Mouse (Mus musculus) kidney, postnatal 14 days (tissue): ENCODE measurements around the gene Clptm1.

Source experiments
- DNase-seq: peaks from one replicate; pipeline ENCODE4 v3.0.0; 2022; ENCODE audit warnings: mixed read lengths

The Clptm1 gene

DNA sequence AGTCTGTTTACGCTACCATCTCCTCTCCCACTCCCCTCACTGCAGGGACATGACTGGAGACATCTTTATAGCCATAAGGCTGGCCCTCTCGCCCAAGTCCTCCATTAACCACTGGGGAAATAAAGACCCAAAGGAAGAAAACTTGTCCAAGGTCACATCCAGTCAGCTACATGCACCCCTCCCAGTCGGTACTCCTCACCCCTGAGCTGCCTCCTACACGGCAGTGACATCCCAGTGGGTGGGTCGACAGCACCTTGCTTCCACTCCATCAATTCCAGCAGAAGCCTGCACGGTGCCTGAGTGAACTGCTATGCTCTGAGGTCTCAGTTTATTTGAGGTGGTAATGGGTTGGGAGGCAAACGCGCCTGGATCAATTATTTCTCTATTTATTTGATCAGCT is 893 bp downstream of the Clptm1 start:
- no peak for DNase-seq

DNA sequence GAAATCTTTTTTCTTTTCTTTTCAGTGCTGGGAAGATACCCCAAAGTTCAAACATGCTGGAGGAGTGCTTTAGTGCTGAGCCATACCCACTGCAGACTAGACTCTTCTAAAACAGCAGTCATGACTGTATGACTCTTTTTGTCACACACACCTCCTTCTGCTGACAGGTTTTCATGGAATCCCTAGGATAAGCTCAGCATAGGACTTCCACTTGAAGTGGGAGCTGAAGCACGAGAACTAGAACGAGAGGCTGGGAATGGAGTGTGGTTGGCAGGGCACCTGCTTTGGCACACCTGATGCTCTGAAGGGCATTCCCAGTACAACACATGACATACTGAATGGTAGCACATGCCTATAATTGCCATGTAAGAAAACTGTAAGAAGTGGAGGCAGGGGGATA is 12.2 kb downstream of the Clptm1 start:
- DNase-seq: no peak

- peak; percentile 41 for DNase-seq
These were observed 13.6 kb downstream of the Clptm1 start for GRCm38 (mm10) chr7:19651063-19651786.

DNA sequence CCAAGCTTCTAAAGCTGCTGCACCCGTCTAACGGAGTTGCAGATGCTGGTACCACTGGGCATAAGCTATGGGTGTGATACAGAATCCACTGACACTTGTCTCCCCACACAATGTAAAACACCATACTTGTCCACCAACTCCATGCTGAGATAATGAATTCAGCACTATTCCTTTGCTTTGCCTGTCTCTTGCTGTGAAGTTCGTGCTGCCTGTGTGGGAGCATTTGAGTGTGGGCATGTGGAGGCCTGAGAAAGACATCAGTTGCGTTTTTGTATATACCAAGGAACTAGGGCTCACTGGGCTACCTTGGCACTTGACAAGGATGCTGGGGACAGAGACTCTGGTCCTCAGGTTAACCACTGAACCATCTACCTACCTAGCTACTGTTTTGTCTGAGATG is 23.6 kb downstream of the Clptm1 start:
- no peak for DNase-seq

DNA sequence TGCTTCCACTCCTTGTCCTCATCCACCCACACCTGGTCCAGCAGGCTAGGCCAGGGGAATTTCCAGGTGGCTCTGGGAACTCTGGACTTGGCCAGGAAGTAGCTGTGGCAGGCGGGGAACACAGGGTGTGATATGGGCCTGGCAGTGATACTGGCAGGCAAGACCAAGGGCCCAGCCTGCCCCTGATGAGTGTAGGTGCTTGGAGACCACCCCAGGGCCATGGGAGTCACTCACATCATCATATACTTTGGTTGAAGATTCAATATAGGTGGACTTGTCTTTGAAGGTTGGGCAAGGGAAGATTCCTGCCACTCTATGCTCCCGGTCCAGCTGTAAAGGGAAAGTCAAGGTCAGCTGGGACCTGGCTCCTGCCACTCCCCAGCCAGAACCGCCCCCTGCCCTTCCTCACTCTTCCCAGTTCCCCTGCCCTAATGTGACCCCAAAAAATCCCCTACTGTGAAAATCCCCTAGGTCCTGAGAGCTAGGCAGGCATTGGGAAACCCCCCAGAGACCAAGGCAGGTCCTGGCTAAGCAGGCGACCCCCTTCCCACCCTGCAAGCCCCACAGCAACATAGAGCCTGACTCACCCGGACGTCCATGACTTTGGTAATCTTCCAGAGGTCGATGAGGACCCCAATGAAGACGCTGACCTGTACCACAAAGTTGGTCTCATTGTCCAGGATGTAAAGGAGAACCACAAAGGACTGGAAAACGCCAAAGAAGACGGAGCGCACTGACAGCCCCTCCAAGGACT is 29.6 kb downstream of the Clptm1 start:
- no peak for DNase-seq

GRCm38 (mm10) chr7:19634591-19634990 is 30.2 kb downstream of the Clptm1 start:
- no peak for DNase-seq

DNA sequence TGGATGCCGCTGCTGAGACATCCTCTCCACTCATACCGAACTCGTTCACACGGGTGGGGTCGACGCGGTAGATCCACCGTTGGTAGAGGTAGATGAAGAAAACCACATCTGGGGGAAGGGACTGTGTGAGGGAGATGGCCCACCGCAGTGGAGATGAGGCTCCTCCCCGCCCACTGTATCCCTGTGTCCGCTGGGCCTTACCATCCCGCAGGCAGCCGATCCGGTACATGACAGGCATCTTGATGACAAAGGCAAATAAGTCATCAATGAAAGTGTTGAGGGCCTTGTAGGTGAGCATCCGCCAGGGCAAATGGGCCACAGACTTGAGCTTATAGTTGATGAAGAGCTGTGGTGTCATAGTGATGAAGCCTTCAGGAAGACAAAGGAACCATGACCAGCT is 31.0 kb downstream of the Clptm1 start:
- DNase-seq: no peak

GRCm38 (mm10) chr7:19633197-19633596 is 31.6 kb downstream of the Clptm1 start:
- no peak for DNase-seq

- DNase-seq: no peak
These were observed 32.1 kb downstream of the Clptm1 start for GRCm38 (mm10) chr7:19632720-19633119.

GRCm38 (mm10) chr7:19632275-19632674 is 32.6 kb downstream of the Clptm1 start:
- no peak for DNase-seq

- DNase-seq: peak; percentile 94
These were observed 35.5 kb downstream of the Clptm1 start, which contains the start of gene Relb for GRCm38 (mm10) chr7:19629361-19629734. Relb (minus strand) TSS chr7:19629438.

- DNase-seq: peak; percentile 98
These were observed 36.1 kb downstream of the Clptm1 start for GRCm38 (mm10) chr7:19628536-19629360.

- DNase-seq: no peak
These were observed 36.7 kb downstream of the Clptm1 start for GRCm38 (mm10) chr7:19628192-19628535.

- DNase-seq: no peak
These were observed 37.1 kb downstream of the Clptm1 start for GRCm38 (mm10) chr7:19627721-19628120.

DNA sequence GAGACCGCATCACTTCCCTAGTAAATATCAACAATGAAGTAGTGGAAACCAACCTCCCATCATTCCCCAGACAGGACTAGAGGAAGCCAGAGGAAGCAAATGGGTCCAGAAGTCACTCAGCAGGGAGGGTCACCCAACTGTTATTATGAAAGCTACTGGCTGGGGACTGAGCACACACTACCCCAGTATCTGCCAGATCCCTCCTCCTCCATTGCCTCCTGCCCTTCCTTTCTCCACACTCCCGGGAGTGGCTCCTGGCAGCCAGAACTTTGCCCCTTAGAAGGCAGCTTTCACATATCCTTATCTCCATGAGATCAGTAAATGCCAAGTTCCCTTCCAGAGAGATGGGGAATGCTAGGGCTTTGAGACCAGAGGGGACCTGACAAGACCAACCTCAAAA is 41.4 kb downstream of the Clptm1 start:
- no peak for DNase-seq

GRCm38 (mm10) chr7:19622241-19622640 is 42.6 kb downstream of the Clptm1 start:
- no peak for DNase-seq

GRCm38 (mm10) chr7:19620811-19621210 is 44.0 kb downstream of the Clptm1 start:
- DNase-seq: no peak

GRCm38 (mm10) chr7:19619004-19619801 is 45.6 kb downstream of the Clptm1 start:
- peak; percentile 85 for DNase-seq

DNA sequence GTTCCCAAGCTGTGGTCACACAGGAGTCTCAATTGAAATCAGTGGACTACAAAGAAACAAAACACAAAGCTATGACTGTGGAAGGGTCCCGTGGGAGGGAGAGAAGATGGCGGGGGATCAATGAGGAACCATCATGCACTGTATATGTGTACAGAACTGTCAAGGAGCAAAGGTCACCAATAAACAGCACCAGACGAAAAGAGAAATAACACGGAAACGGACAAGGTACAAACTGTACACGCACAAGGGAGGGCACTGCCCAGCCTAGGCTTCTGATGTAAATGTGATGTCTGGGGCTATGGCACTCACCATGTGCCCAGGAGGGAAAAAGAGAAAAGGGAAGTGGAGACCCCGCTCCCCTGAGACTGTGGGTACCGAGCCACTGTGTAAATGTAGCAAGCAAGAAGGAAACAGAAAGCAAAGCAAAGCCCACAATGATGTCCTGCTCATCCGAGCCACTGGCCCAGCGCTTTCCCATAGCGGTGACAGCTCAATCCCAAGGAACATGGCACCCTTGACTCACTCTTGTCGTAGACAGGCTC is 49.7 kb downstream of the Clptm1 start:
- no peak for DNase-seq

DNA sequence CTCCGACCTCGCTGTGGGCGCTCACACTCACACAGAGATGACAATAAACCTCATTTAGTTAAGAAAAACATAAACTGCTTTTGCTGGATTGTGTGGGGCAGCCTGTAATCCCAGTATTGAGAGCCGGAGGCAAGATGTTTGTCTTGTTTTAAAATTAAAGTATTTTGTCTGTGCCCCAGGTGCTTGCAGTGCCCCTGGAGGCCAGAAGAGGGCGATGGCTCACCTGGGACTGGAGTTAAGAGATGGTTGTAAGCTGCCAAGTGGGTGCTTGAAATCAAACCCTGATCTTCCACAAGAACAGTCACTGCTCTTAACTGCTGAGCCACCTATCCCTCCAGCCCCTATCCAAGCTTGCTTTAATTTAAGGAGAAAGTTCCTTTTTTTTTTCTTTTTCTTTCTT is 53.9 kb downstream of the Clptm1 start:
- DNase-seq: no peak

- peak; percentile 18 for DNase-seq
These were observed 55.0 kb downstream of the Clptm1 start for GRCm38 (mm10) chr7:19609641-19610332.

DNA sequence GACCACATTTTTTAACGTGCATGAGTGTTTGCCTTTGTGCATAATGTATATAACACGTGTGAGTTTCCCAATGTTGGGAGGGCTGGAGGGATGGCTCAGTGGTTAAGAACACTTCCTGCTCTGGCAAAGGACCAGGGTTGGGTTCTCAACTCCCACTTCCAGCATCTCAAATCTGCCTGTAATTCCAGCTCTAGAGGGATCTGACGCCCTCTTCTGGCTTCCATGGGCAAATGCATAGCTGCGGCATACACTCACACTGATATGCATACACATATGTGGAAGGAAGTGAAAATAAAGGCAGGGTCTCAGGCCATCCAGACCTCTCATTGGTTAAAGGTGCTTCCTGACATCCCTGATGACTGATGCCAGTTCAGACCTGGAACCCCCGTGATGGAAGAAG is 57.5 kb downstream of the Clptm1 start:
- no peak for DNase-seq
